Mouse (Mus musculus) forelimb bud, embryonic 11.5 days (tissue): Measurements from ENCODE around the gene Ank2.

ENCODE experiments used
- DNase-seq: peaks from one replicate; pipeline ENCODE4 v3.0.0-alpha.2; 2012; ENCODE audit warnings: low read depth, low spot score

Ank2 gene

DNA sequence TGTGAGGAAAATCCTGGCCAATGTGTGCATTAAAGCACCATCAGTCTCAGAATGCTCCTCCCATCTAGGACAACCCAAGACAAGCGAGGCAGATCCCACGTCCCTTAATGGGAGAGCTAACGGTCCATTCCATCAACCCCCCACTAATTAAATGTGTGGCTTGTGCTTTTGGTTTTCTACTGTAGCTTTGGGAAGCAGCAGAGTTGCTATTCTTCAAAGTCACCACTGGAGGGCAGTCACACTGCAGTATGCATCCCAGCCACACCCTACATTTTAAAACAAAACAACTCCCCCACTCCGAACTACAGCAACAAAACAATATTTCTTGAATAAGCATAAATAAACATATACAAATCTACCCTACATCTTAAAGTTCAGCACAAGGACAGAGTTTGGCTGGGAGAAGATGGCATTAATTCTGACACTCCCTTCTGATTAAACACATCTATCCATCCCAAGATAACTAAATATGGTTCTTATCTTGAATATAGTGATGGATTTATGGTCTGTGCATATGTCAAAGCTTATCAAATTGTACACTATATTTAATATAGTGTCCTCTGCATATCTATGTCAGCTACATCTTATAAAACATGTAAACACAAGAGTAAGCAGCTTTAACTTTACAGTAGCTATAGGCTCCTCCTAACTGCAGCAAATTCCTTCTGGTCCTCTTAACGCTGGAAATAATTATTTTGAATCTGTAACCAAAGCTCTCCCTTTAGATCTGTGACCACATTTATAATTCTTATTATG, 315.0 kb downstream of the Ank2 start:
- peak; percentile 30 for DNase-seq

DNA sequence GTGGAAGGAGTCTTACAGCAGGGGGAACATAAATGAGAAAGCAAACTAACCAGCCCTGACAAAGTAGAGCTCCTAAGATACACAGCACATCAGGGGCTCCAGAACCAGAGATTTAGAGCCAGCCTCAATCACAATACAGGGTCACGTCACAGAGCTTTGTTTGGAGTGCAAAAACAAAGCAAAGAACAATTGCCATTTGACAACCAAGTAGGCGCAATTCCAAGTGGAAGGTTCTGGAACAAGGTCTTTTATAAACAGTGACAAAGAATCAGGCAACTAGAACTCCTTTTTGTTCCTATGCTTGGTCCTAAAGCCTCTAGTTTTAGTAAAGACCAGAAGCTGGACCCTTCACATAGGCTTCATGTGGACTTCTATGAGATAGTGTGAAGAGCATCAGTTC, 326.5 kb downstream of the Ank2 start:
- DNase-seq: no peak

DNA sequence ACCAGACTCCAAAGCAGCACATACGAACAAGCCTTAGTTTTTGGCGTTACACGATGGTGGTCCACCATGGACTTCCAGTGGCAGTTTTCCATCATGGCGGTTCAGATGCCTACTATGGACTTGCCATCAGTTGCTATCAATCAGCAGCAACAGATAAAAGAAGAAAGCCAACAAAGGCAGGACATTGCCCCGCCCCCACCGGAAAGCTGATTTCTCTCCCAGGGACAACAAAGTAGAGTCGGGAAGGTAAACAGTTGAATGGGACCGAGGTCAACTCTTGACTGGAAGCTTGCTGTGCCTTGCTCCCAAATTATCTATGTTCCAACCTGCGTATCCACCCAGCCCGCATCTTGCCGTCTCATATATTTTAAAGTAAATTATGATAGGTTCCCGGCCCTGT, 328.9 kb downstream of the Ank2 start:
- DNase-seq: no peak

DNA sequence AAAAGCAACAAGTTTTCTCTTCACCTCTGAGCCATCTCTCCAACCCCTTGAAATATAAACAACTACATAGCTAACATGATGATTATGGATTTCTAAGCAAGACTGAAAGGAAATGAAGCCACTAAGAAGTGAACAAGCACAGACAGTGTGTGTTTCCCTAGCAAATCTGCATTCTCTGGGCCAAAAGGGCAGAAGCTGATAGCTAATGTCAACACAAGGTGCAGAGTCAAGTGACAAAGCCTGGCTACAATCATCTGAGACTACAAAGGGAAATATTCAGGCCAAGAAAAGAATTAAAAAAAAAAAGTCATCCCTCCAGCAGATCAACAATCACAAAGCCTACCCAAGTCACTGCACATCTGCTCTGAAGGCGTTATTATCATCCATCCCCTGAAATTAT, 330.0 kb downstream of the Ank2 start:
- DNase-seq: no peak

DNA sequence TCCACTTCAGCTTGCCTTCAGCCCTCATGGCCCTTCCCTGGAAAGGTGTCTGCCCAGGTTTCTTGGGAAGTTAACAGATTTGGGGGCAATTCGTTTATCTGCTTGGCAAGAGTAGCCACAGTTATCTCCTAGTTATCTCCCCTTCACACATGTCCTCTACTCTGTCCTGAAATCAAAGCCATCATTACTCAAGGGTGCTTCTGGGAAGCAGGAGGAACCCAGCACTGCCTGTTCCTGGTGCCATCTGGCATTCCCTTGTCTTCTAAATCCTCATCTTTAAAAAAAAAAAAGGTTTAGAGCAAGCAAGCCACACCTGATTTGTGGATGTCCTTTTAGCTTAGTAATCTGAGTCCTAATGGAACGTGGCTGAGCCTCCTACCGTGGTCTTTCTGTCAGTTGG, 335.4 kb downstream of the Ank2 start:
- DNase-seq: no peak

DNA sequence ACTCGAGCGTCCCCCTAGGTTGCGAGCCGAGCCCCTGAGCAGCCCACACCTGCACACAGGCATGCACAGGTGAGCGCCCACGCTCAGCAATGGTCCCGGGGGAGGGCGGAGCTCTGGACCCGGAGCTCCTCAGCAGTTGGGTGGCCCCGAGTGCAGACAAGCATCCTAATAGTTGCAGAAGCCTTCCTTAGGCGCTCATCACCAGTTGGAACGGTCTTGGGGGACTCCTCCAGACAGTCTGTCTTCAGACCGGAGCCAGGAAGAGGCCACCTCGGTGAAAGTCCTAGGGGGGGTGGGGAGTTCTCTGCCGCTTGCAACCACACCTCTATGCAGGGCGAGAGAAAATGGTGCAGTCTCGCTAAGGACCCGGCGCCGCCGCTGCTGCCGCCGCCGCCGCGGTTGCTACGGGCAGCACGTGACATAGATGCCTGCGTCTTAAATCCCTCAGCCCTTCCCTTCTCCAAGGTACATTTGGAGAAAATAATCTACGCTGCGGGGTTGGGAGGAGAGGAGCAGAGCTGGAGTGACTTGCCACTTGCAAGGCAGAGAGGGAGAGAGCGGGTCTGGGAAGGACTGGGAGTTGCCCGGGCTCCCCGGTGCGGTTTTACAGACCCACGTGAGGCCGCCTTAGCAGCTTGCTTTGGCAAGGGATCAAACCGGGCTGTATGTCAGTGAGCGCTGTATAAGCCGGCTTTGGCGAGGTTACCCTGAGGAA, 337.0 kb downstream of the Ank2 start:
- peak; percentile 47 for DNase-seq

DNA sequence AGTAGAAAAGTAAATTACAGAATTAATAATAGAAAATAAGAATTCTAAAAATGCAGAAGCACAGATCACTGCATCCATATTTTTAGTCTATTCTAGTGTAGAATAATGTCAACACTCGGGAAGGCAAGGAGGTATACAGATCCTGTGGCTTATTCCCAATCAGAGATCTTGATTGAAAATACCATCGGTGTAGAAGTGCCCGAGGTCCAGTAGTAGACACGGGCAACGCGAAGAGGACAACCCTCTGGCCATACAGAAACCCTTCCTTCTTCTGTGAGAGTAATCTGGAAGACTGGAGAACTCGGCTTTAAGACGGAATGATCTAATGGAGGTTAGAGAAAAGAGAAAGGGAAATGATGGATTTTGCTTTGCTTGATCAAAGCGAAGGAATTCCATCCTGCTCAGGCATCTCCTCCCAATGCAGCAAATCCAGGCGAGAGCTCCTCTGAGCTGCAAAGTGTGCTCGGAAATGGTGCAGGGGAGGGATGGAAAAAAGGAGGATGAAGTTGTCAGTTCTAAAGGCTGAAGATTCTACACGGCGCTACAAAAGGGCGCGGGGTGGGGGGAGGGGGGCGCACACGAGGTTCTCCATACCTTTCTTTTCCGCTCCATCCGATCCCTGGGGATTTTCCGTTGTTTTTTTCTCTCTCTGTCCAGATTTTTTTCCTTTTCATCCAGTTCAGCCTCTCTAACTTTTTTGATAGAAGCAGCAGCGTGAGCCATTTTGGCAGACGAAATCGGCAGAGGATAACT, 337.9 kb downstream of the Ank2 start:
- peak; percentile 21 for DNase-seq

DNA sequence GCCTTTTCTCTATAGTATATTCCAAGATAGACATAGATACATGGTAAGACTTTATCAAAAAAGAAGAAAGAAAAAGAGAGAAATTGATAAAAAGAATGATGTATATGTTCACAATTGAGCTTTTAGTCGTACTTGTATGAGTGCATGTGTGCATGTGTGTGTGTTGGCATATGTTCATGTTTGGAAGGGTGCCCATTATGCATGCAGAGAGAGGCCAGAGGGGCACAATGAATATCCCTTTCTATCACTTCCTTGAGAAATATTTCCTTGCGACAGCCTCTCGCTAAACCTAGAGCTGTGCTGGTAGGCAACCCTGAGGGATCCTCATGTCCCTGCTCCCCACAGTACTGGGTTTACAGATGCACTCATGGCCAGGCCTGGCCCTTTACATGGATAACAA, 341.4 kb downstream of the Ank2 start:
- DNase-seq: no peak

DNA sequence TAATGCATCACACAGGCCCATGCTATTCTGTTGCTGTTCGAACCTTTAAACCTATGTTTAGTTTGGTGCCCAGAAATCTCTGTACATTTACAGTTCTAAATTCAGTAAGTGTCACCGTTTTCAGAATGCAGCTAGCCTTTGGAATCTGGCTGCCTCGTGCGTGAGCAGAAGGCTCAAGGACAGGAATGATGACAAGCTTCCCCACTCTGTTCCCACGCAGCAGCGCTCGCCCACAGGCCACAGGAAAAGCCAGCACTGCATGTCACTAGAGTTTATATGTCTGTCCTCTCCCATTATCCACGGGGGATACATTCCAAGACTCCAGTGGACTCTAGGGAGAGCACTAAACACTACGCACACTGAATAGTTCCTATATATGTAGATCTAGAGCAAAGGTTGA, 343.1 kb downstream of the Ank2 start:
- DNase-seq: no peak

DNA sequence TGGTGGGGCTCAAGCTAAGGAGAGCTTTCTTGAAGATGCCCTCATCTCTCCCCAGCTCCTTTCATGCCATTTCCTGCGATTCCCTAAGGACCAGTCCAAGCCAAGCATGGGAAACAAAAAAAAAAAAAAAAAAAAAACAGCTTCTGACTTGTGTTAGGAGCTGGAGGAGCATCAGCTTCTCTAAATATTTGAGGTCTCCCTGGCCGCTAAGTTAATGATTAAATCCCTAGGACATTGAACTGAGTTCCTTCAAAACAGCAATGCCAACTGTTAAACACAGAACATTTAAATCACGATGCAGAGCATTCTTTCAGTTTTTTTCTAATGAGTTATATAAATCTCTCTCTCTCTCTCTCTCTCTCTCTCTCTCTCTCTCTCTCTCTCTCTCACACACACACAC, 345.3 kb downstream of the Ank2 start:
- DNase-seq: no peak

DNA sequence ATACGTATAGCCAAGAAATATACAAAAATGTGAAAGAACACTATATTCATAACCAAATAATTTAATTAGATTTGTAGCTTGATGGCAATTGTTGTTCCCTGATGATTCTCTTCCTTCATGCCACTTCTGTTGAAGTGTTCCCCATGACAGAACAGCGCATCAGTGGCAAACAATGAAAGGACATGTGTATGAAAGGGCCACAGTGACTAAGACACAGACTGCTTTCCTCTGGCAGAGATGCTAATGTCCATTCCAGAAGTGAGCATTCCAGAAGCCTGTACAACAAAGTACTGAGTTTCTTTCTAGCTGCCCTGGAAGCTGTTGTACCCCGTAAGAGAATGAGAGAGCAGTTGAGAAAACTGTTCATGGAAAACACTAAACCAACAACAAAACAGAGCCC, 345.7 kb downstream of the Ank2 start:
- DNase-seq: no peak

DNA sequence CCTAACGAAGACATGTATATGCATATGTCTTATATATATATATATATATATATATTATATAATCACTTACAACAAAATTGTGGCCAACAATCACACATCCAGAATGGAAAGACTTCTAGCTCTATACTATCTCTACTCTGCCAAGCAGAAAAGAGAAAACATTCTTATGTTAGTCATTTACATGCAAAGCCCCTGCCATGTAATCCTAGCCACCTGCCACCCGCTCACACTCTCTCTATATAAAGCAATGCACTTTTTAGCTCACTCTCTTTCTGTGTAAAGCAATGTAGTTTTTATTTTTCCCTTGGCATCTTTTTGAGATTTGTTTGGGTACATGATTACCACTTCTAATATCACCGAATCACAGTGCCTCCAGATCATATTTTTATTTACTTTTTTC, 350.5 kb downstream of the Ank2 start:
- DNase-seq: no peak

DNA sequence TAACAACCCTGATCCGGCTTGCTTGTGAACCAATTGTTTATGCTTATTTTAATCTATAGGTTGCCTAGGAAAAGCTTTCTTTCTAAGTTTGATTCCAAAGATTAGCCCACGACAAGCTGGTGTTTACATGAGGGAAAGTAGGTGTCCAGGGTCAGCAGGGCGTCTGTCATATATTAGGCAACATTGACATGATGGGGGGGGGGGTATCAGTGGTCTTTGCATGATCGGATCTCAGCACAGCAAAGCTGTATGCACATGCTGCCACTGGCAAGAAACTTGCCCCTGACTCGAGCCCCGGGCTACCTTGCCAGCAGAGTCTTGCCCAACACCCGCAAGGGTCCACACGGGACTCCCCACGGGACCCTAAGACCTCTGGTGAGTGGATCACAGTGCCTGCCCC, 358.6 kb downstream of the Ank2 start:
- DNase-seq: no peak

DNA sequence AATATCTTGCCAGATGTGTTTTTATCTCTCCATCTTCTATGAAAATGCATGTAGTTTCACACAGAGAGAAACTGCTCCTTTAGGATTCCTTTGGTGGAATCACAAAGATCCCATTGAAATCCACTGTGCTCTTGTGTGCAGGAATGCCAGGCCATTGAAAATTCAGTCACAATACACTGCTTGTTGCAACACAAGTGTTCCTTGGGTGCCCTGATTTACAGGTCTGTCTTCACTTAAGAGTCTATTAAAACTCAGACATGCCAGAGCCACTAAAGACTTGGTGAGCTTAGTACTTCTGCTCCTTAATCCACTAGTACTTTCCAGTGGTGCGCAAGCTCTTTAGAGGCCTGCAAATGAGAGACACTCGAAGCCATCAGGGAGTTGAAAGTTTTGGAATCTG, 359.5 kb downstream of the Ank2 start:
- DNase-seq: peak; percentile 68

DNA sequence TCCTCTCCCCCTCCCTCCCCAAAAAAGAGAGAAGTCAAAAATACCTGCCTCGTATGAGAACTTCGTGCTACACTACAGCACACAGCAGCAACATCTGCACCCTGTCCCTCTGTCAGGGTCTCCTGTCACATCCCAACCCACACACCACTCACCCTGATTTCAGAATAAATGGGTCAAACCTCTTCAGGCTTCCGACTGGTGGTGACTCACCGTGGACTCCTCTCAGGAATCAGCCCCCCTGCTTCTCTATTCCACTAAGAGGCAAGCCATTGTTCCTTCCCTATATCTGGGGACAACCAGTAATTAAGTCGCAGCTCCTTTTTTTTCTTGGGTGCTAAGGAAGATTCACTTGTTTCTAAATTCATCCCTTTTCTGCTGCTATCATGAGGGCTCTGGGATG, 361.6 kb downstream of the Ank2 start:
- no peak for DNase-seq

DNA sequence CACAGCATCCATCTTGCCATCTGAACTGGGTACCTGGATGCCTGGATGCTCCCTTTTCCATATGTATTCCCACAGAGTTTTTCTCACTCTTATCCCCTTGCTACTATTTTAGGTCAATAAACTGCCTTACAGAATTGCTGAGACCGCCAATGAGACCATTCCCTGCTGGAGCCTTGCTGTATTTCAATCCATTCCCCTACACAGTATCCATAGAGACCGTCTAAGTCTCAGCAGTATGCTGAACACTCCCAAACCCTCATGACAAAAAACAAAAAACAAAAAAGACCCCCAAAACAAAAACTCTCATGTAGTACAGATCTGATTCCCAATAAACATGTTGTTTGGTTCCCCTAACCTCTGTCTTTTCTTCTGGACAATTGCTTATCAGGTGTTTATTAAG, 365.1 kb downstream of the Ank2 start:
- no peak for DNase-seq

DNA sequence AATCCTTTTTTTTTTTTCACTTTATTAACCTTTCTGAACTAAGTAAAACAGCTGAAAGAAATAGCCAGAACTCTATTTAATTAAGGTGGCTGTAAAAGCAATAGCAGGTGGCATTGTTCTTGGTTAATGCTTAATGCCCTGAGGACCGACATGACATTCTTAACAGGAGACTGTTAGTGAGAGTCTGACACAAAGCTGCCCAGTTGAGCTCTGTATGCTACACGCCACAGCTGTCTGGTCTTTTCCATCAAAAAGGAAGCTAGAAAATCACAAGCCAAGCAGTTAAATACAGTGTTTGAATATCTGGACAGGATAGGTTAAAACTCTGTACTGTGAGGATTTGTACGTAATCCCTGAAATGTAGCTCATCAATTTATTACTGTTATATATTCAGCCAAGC, 368.1 kb downstream of the Ank2 start:
- DNase-seq: peak; percentile 20

DNA sequence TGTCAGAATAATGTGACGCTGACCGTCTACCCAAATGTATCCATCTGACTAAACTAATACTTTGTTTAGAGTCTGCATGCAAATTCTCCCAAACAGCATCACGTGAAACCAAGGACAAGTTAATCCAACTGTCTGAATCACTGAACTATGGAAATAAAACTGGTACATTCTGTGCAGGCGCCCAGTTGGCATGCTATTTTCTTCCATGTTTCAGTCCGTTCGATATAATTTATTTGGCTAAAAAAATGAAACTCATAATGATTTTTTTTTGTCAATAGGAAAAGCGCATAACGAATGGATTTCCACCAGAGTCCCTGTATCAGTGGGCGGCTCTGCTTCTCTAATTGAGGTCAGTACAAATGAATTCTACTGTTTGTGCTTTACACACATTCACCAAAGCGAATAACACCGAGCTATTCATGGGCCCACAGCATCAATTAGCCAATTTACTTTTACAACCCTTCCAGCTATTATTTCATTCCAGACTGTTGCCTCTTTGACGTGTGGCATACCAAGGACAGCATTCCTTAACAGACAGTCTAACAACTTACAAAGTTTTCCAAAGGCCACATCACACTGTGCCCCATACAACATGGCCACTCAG, 368.9 kb downstream of the Ank2 start:
- peak; percentile 40 for DNase-seq

DNA sequence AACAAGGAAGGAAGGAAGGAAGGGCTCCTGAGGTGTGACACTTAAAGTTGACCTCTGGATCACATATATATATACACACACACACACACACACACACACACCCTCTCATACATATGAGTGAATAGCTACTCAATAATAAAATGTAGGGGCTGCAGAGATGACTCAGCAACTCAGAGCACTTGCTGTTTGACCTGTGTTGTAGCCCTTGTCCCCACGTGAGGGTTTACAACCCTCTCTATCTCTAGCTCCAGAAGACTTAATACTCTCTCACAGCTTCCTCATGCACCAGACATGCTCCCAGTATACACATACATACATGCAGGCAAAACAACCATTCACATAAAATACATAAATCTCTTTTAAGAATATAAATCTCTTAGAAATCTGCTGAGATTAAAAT, 369.4 kb downstream of the Ank2 start:
- no peak for DNase-seq

DNA sequence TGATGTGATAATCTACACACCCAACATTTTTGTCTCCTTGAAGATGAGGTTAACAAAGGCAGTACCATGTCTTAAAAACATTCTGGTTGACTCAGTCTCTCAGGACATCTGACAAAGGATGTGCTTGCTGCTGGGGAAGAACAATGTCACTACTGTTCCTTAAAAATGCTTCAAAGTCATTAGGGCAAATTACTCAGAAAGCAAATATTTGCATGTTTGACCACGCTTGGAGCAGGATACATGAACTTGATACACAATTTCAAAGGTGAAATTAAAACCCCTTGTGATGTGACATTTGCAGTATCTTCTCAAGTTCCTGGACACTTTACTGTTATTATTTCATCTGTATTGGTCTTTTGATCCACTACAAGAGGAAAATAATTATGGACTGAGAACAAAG, 371.5 kb downstream of the Ank2 start:
- no peak for DNase-seq

DNA sequence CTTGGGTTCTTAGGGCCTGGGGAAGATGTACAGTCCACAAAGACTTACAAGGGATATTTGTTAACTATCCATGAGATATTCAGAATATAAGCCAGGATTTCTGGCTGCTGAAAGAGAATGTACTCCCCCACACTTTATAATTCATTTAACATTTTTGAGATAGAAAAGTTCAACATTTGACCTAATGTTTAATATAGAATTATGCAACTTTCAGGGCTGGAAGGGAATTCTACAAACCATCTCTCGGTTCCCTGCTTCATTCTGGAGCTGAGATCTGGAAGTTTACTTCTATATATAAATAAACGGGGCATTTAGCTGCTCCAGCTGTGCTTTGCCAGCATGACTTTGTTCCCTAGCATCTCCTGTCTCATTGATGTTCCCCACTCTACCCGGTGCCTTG, 372.9 kb downstream of the Ank2 start:
- DNase-seq: no peak

DNA sequence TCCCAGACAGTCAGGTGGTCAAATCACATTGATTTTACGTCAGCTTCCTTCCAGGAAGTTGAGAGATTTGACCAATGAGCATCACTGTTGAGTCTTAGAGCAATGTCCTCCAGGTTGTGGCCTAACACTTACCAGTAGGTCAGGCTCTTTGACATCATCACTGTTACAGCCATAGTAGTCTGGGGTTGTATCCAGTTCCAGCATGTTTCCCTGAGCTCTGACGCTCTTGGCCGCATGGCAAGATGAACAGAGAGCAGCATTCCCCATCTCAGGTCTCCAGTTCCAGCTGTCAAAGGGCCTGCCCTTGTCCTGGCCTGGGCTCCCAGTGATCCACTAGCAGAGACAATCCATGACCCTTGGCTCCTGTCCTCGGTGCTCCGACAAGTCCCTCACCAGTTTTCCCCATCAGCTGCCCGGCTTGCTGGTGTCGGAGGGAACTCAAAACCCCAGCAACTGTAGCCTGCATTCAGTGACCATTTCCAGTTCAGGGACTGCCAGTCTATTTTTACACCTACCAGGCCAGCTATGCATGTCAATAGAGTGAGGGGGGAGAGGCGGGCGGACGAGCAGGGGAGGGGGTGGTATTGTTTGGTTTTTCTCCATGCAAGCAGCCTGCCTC, 374.7 kb downstream of the Ank2 start:
- no peak for DNase-seq
